Mouse (Mus musculus): ENCODE results near the gene Akr1a1.

GRCm38 (mm10) chr4:116596379-116596778 lies 55.1 kb downstream of the Akr1a1 start, which contains the start of gene Ccdc17:
- TF ChIP-seq CTCF (IDR thresholded peaks at IDR 0.05; ENCODE audit: borderline replicate concordance, extremely low read depth, insufficient read depth, insufficient read length) = no peak
- TF ChIP-seq POLR2A (IDR thresholded peaks at IDR 0.05; ENCODE audit: borderline replicate concordance, extremely low read depth, insufficient read depth, insufficient read length, poor library complexity, severe bottlenecking) = no peak
